Mouse (Mus musculus) heart, adult 9 months (tissue): ENCODE data around the gene Nabp2.

Experiments used
- DNase-seq, 2 experiments: peaks; one replicate each; pipeline ENCODE4 v3.0.0; 2022; ENCODE audit warnings: low spot score in 2 of 2

Gene Nabp2

DNA sequence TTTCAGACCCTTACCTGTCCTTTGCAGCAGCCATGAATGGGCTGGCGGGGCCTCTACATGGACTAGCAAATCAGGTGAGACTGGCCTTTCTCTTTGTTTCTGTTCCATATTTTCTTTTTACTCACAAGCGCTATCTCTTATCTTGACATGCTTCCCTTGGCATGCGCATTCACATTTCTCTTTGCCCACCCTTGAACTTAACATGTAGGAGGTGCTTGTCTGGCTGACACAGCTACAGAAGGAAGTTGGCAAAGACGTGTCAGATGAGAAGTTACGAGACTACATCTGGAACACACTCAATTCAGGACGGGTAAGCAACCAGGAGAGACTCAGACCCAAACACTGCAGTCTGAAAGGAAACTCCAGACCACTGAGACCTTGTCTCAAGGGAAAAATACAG lies 52.1 kb downstream of the Nabp2 start:
- no peak for DNase-seq

DNA sequence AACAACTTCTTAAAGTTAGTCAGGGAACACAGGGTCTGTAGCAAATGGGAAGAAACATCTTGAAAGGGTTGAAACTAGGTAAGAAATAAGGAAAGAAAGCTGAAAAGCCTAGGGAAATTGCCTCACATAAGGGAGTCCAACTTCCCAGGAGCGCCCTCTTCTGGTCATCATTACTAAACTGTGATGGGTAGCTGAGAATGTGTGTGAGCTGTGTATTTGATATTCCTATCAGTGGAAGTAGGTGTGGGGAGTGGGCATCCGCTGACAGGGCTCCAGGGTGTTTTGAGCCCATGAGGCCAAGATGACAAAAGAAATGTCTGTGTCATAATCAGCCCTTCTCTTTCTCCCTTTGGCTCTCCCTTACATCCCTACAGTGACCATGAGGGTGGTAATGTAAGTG lies 52.5 kb downstream of the Nabp2 start:
- DNase-seq, result peak in 1 of 2 experiments; percentile 44
